Mouse (Mus musculus) cortical plate, adult 2 months (tissue): Measurements from ENCODE around the gene Irf9.
A peak's percentile ranks its signal among the peaks of the same experiment; 100 is the strongest.

Source experiments
- CTCF ChIP-seq: fragments of 200-500 bp; IDR thresholded peaks from 2 replicates; pipeline ENCODE4 v1.5.1; 2011; ENCODE audit warnings: mild to moderate bottlenecking, control low read depth, low read length; ENCODE audit not compliant: insufficient read depth; ENCODE audit errors: extremely low read depth
- POLR2A ChIP-seq: fragments of 200-500 bp; IDR thresholded peaks from 2 replicates; pipeline ENCODE4 v1.6.1; 2011; ENCODE audit warnings: mild to moderate bottlenecking, low read length, control low read depth; ENCODE audit not compliant: insufficient read depth; ENCODE audit errors: extremely low read depth

GRCm38 (mm10) chr14:55580731-55581130, 22.6 kb upstream of the Irf9 start:
- TF ChIP-seq CTCF (no peak), POLR2A (0 out of 2 replicates have a peak, but pooled peaks have one; percentile 5)
